Mouse (Mus musculus) erythroblast, embryonic 14.5 days (primary cell): ENCODE measurements around the gene Tasp1.

Experiments
- GATA1 ChIP-seq: IDR thresholded peaks from 2 replicates; pipeline ENCODE4 v1.6.1; 2012; ENCODE audit warnings: low read length, inconsistent platforms, mixed read lengths
- TAL1 ChIP-seq: IDR thresholded peaks from 3 replicates; pipeline ENCODE4 v1.6.1; 2012; ENCODE audit warnings: low read length, inconsistent platforms, mixed read lengths

GRCm38 (mm10) chr2:139804041-139804440 lies 262.6 kb downstream of the Tasp1 start:
- TF ChIP-seq GATA1 (no peak), TAL1 (no peak)
